Mouse (Mus musculus): ENCODE results near the gene Pacsin3. TPM values are rescaled to one million over a fixed set of nuclear protein-coding genes. Genes with fewer than 3 reads are reported as not detected.

Pacsin3 gene
- polyA plus RNA-seq, 1 experiment from 2014 or later, result 24.0 TPM

GRCm38 (mm10) chr2:91305926-91306325 lies 50.2 kb downstream of the Pacsin3 start:
- ATAC-seq (ENCODE audit: insufficient read depth, low FRiP score, low TSS enrichment) (no peak), DNase-seq (ENCODE audit: low spot score) (no peak)
- no peaks in the 10 kb centered on the region for H3K4me1 ChIP-seq (ENCODE audit: control insufficient read depth, insufficient read depth, low read length)
- no peaks in the 10 kb centered on the region for H3K36me3 ChIP-seq (ENCODE audit: control insufficient read depth, insufficient read depth, low read length)
- no peaks in the 10 kb centered on the region for H3K9me3 ChIP-seq (ENCODE audit: control insufficient read depth, low read length)
- WGBS, result 95% methylated on average over 9 of the region's 9 CpGs
- H3K4me2 ChIP-seq (ENCODE audit: low read depth), result no peak overlapping the region
- no peaks in the 10 kb centered on the region for H3K27me3 ChIP-seq (ENCODE audit: control insufficient read depth, insufficient read depth, low read length)
- no peak overlapping the region for H3K27ac ChIP-seq (ENCODE audit: low read depth, low read length)
- H3K9ac ChIP-seq (ENCODE audit: low read length), result no peak overlapping the region
- no peak overlapping the region for H3K4me3 ChIP-seq (ENCODE audit: low read depth, low read length)

GRCm38 (mm10) chr2:91306589-91306988 lies 50.8 kb downstream of the Pacsin3 start:
- DNase-seq (ENCODE audit: low spot score), result no peak
- ATAC-seq (ENCODE audit: insufficient read depth, low FRiP score, low TSS enrichment), result no peak
- no peak overlapping the region for H3K4me2 ChIP-seq (ENCODE audit: low read depth)
- no peak overlapping the region for H3K4me3 ChIP-seq (ENCODE audit: low read depth, low read length)
- H3K9me3 ChIP-seq (ENCODE audit: control insufficient read depth, low read length), result no peaks in the 10 kb centered on the region
- H3K27ac ChIP-seq (ENCODE audit: low read depth, low read length), result no peak overlapping the region
- H3K4me1 ChIP-seq (ENCODE audit: control insufficient read depth, insufficient read depth, low read length), result no peaks in the 10 kb centered on the region
- no peaks in the 10 kb centered on the region for H3K27me3 ChIP-seq (ENCODE audit: control insufficient read depth, insufficient read depth, low read length)
- no peaks in the 10 kb centered on the region for H3K36me3 ChIP-seq (ENCODE audit: control insufficient read depth, insufficient read depth, low read length)
- no peak overlapping the region for H3K9ac ChIP-seq (ENCODE audit: low read length)

- H3K4me2 ChIP-seq (ENCODE audit: low read depth), result no peak overlapping the region
- no peaks in the 10 kb centered on the region for H3K36me3 ChIP-seq (ENCODE audit: control insufficient read depth, insufficient read depth, low read length)
- 51% methylated on average over 5 of the region's 5 CpGs for WGBS
- ATAC-seq (ENCODE audit: insufficient read depth, low FRiP score, low TSS enrichment) (no peak), DNase-seq (ENCODE audit: low spot score) (no peak)
- peaks cover 8% of the 10 kb centered on the region; the same call in 1 of the 2 replicates for H3K4me1 ChIP-seq (ENCODE audit: control insufficient read depth, insufficient read depth, low read length)
- H3K4me3 ChIP-seq (ENCODE audit: low read depth, low read length), result no peak overlapping the region
- no peaks in the 10 kb centered on the region for H3K9me3 ChIP-seq (ENCODE audit: control insufficient read depth, low read length)
- H3K27ac ChIP-seq (ENCODE audit: low read depth, low read length), result no peak overlapping the region
- no peaks in the 10 kb centered on the region for H3K27me3 ChIP-seq (ENCODE audit: control insufficient read depth, insufficient read depth, low read length)
- H3K9ac ChIP-seq (ENCODE audit: low read length), result no peak overlapping the region
These were observed 52.9 kb downstream of the Pacsin3 start for GRCm38 (mm10) chr2:91308680-91309079.

GRCm38 (mm10) chr2:91309546-91309945 lies 53.8 kb downstream of the Pacsin3 start:
- H3K27ac ChIP-seq (ENCODE audit: low read depth, low read length), result no peak overlapping the region
- no peak for DNase-seq (ENCODE audit: low spot score)
- 61% methylated on average over 3 of the region's 3 CpGs for WGBS

GRCm38 (mm10) chr2:91312578-91313311 lies 57.0 kb downstream of the Pacsin3 start:
- Histone ChIP-seq H3K9me3 (ENCODE audit: control insufficient read depth, low read length) (no peaks in the 10 kb centered on the region), H3K36me3 (ENCODE audit: control insufficient read depth, insufficient read depth, low read length) (no peaks in the 10 kb centered on the region), H3K27ac (ENCODE audit: low read depth, low read length) (no peak overlapping the region), H3K4me1 (ENCODE audit: control insufficient read depth, insufficient read depth, low read length) (peaks cover 8% of the 10 kb centered on the region; the same call in 1 of the 2 replicates), H3K27me3 (ENCODE audit: control insufficient read depth, insufficient read depth, low read length) (no peaks in the 10 kb centered on the region), H3K4me3 (ENCODE audit: low read depth, low read length) (no peak overlapping the region), H3K4me2 (ENCODE audit: low read depth) (no peak overlapping the region), H3K9ac (ENCODE audit: low read length) (no peak overlapping the region)
- DNase-seq (ENCODE audit: low spot score) (no peak), ATAC-seq (ENCODE audit: insufficient read depth, low FRiP score, low TSS enrichment) (no peak)
- 21% methylated on average over 10 of the region's 10 CpGs for WGBS

More at GRCm38 (mm10) chr2:91309546-91309945, 53.8 kb downstream of the Pacsin3 start:
- H3K4me3 ChIP-seq (ENCODE audit: low read depth, low read length), result no peak overlapping the region
- no peaks in the 10 kb centered on the region for H3K9me3 ChIP-seq (ENCODE audit: control insufficient read depth, low read length)
- H3K27me3 ChIP-seq (ENCODE audit: control insufficient read depth, insufficient read depth, low read length), result no peaks in the 10 kb centered on the region
- H3K9ac ChIP-seq (ENCODE audit: low read length), result no peak overlapping the region
- H3K36me3 ChIP-seq (ENCODE audit: control insufficient read depth, insufficient read depth, low read length), result no peaks in the 10 kb centered on the region
- ATAC-seq (ENCODE audit: insufficient read depth, low FRiP score, low TSS enrichment), result no peak
- no peak overlapping the region for H3K4me2 ChIP-seq (ENCODE audit: low read depth)
- peaks cover 8% of the 10 kb centered on the region; the same call in 1 of the 2 replicates for H3K4me1 ChIP-seq (ENCODE audit: control insufficient read depth, insufficient read depth, low read length)

GRCm38 (mm10) chr2:91314184-91314583 lies 58.4 kb downstream of the Pacsin3 start:
- no peaks in the 10 kb centered on the region for H3K36me3 ChIP-seq (ENCODE audit: control insufficient read depth, insufficient read depth, low read length)
- H3K9me3 ChIP-seq (ENCODE audit: control insufficient read depth, low read length), result no peaks in the 10 kb centered on the region
- H3K4me3 ChIP-seq (ENCODE audit: low read depth, low read length), result no peak overlapping the region
- ATAC-seq (ENCODE audit: insufficient read depth, low FRiP score, low TSS enrichment) (no peak), DNase-seq (ENCODE audit: low spot score) (no peak)
- no peak overlapping the region for H3K27ac ChIP-seq (ENCODE audit: low read depth, low read length)
- no peak overlapping the region for H3K4me2 ChIP-seq (ENCODE audit: low read depth)
- H3K9ac ChIP-seq (ENCODE audit: low read length), result no peak overlapping the region
- 88% methylated on average over 7 of the region's 7 CpGs for WGBS
- H3K4me1 ChIP-seq (ENCODE audit: control insufficient read depth, insufficient read depth, low read length), result peaks cover 8% of the 10 kb centered on the region; the same call in 1 of the 2 replicates
- H3K27me3 ChIP-seq (ENCODE audit: control insufficient read depth, insufficient read depth, low read length), result no peaks in the 10 kb centered on the region

Other genes starting within 250 kb of the Pacsin3 start
- 3.7 and 5.5 TPM in 2 replicates for gene Rapsn, start 220.3 kb upstream of the Pacsin3 start, polyA plus RNA-seq (2014; fragmentation: Nextera tagmentation; extraction: Ambion mirVana)
- 387 and 389 TPM in 2 replicates for gene Psmc3, start 201.9 kb upstream of the Pacsin3 start, polyA plus RNA-seq (2014; fragmentation: Nextera tagmentation; extraction: Ambion mirVana)
- 21.9 and 27.6 TPM in 2 replicates for gene Slc39a13, start 185.5 kb upstream of the Pacsin3 start, polyA plus RNA-seq (2014; fragmentation: Nextera tagmentation; extraction: Ambion mirVana)
- gene Spi1, start 173.6 kb upstream of the Pacsin3 start, polyA plus RNA-seq (2014; fragmentation: Nextera tagmentation; extraction: Ambion mirVana), result 2.8 and 4.2 TPM in 2 replicates
- 0.11 and 0.49 TPM in 2 replicates for gene Mybpc3, start 137.8 kb upstream of the Pacsin3 start, polyA plus RNA-seq (2014; fragmentation: Nextera tagmentation; extraction: Ambion mirVana)
- 21.4 and 24.8 TPM in 2 replicates for gene Madd, start 72.1 kb upstream of the Pacsin3 start, polyA plus RNA-seq (2014; fragmentation: Nextera tagmentation; extraction: Ambion mirVana)
- gene Nr1h3, start 53.1 kb upstream of the Pacsin3 start, polyA plus RNA-seq (2014; fragmentation: Nextera tagmentation; extraction: Ambion mirVana), result 1.1 and 1.3 TPM in 2 replicates
- 37.5 and 38.3 TPM in 2 replicates for gene Acp2, start 53.1 kb upstream of the Pacsin3 start, polyA plus RNA-seq (2014; fragmentation: Nextera tagmentation; extraction: Ambion mirVana)
- 5.8 and 6.8 TPM in 2 replicates for gene Ddb2, start 19.0 kb upstream of the Pacsin3 start, polyA plus RNA-seq (2014; fragmentation: Nextera tagmentation; extraction: Ambion mirVana)
- 86.5 and 94.6 TPM in 2 replicates for gene Arfgap2, start 9.0 kb downstream of the Pacsin3 start, polyA plus RNA-seq (2014; fragmentation: Nextera tagmentation; extraction: Ambion mirVana)
- 98.5 and 98.6 TPM in 2 replicates for gene 1110051M20Rik, start 188.8 kb downstream of the Pacsin3 start, polyA plus RNA-seq (2014; fragmentation: Nextera tagmentation; extraction: Ambion mirVana)
- gene Lrp4, start 201.6 kb downstream of the Pacsin3 start, polyA plus RNA-seq (2014; fragmentation: Nextera tagmentation; extraction: Ambion mirVana), result 5.4 and 5.8 TPM in 2 replicates